Mouse (Mus musculus) liver, adult 2 months (tissue): ENCODE data around the gene Nt5e.
A peak's percentile ranks its signal among the peaks of the same experiment; 100 is the strongest.

ENCODE experiments used
- CTCF ChIP-seq: fragments of 200-500 bp; IDR thresholded peaks from 2 replicates; pipeline ENCODE4 v1.5.1; 2011; ENCODE audit warnings: low read depth, low read length, control low read depth
- POLR2A ChIP-seq: fragments of 200-500 bp; IDR thresholded peaks from 2 replicates; pipeline ENCODE4 v1.6.1; 2011; ENCODE audit warnings: low read length, control low read depth; ENCODE audit not compliant: insufficient read depth; ENCODE audit errors: extremely low read depth

- TF ChIP-seq POLR2A (0 out of 2 replicates have a peak, but pooled peaks have one; percentile 34), CTCF (0 out of 2 replicates have a peak, but pooled peaks have one; percentile 3)
Observed at GRCm38 (mm10) chr9:88326930-88327901, at the start of gene Nt5e.
